Mouse (Mus musculus) embryonic facial prominence, embryonic 15.5 days (tissue): ENCODE measurements around the gene Osbpl2. TPM values are rescaled to one million over a fixed set of nuclear protein-coding genes. Genes with fewer than 3 reads are reported as not detected.
"Not testable (repeated sequence)": the region's sequence is repeated elsewhere in the genome, so short reads cannot be mapped to it uniquely, and the experiment has no call there.

Experiments used
- ATAC-seq: fragments of 200-750 bp; cut with Nextera tagmentation; 2 replicates; pipeline ENCODE4 v1.8.0; 2017; ENCODE audit warnings: low read depth, moderate TSS enrichment; ENCODE audit not compliant: insufficient number of reproducible peaks, low FRiP score, low TSS enrichment
- H3K27ac ChIP-seq: fragments of 300-500 bp; sonication (generic); replicated peaks from 2 replicates; pipeline ENCODE4 v1.5.1; 2015; ENCODE audit warnings: mild to moderate bottlenecking, inconsistent platforms
- H3K27me3 ChIP-seq: fragments of 300-500 bp; sonication (generic); 2 replicates; pipeline ENCODE4 v1.6.1; 2015; ENCODE audit warnings: inconsistent platforms
- H3K36me3 ChIP-seq: fragments of 300-500 bp; sonication (generic); 2 replicates; pipeline ENCODE4 v1.6.1; 2015; ENCODE audit warnings: mild to moderate bottlenecking, inconsistent platforms
- H3K4me1 ChIP-seq: fragments of 300-500 bp; sonication (generic); 2 replicates; pipeline ENCODE4 v1.6.1; 2015; ENCODE audit warnings: inconsistent platforms
- H3K4me2 ChIP-seq: fragments of 300-500 bp; sonication (generic); replicated peaks from 2 replicates; pipeline ENCODE4 v1.6.1; 2015; ENCODE audit warnings: mild to moderate bottlenecking, inconsistent platforms
- H3K4me3 ChIP-seq: fragments of 300-500 bp; sonication (generic); replicated peaks from 2 replicates; pipeline ENCODE4 v1.5.1; 2015; ENCODE audit warnings: mild to moderate bottlenecking, inconsistent platforms
- H3K9ac ChIP-seq: fragments of 300-500 bp; sonication (generic); 2 replicates; pipeline ENCODE4 v1.6.1; 2015; ENCODE audit warnings: inconsistent platforms
- H3K9me3 ChIP-seq: fragments of 300-500 bp; sonication (generic); replicated peaks from 2 replicates; pipeline ENCODE4 v1.6.1; 2016; ENCODE audit warnings: inconsistent platforms
- WGBS: fragments of 180-500 bp; shearing (Covaris S2); methylation state at CpG from one replicate; pipeline ENCODE4 v1.1.7; 2015; 5-methylcytosine and 5-hydroxymethylcytosine counted together
- polyA plus RNA-seq: library from polyadenylated mRNA; unstranded; fragments of >200 nt; fragmentation: Nextera tagmentation; extraction: Ambion mirVana; gene quantifications from 2 replicates; pipeline ENCODE4 v1.2.1, GENCODE M21; 2015

The Osbpl2 gene
- polyA plus RNA-seq, 1 experiment from 2014 or later, result 43.0 TPM

- Histone ChIP-seq H3K4me3 (no peak overlapping the region), H3K4me2 (no peak overlapping the region), H3K27ac (no peak overlapping the region), H3K9ac (no peak overlapping the region), H3K36me3 (peaks cover 30% of the 10 kb centered on the region), H3K4me1 (peaks cover 3% of the 10 kb centered on the region; the same call in 1 of the 2 replicates), H3K9me3 (no peaks in the 10 kb centered on the region), H3K27me3 (no peaks in the 10 kb centered on the region)
- no peak for ATAC-seq
- 89% methylated on average over 2 of the region's 2 CpGs for WGBS
These were observed 46.7 kb downstream of the Osbpl2 start for GRCm38 (mm10) chr2:180165855-180166254.

- Histone ChIP-seq H3K4me2 (no peak overlapping the region), H3K4me1 (peaks cover 6% of the 10 kb centered on the region; the same call in 1 of the 2 replicates), H3K9ac (no peak overlapping the region), H3K9me3 (no peaks in the 10 kb centered on the region), H3K36me3 (peaks cover 20% of the 10 kb centered on the region), H3K27ac (no peak overlapping the region), H3K27me3 (no peaks in the 10 kb centered on the region), H3K4me3 (no peak overlapping the region)
- no peak for ATAC-seq
- 86% methylated on average over 2 of the region's 2 CpGs for WGBS
These were observed 47.8 kb downstream of the Osbpl2 start for GRCm38 (mm10) chr2:180166869-180167268.

GRCm38 (mm10) chr2:180170151-180170805 is 51.2 kb downstream of the Osbpl2 start:
- no peaks in the 10 kb centered on the region for H3K9me3 ChIP-seq
- H3K27ac ChIP-seq, result no peak overlapping the region; the same call in 1 of the 2 replicates
- H3K27me3 ChIP-seq, result no peaks in the 10 kb centered on the region
- H3K4me1 ChIP-seq, result peaks cover 25% of the 10 kb centered on the region
- ATAC-seq, result no peak
- H3K4me3 ChIP-seq, result no peak overlapping the region
- no peak overlapping the region for H3K4me2 ChIP-seq
- WGBS, result 78% methylated on average over 11 of the region's 11 CpGs
- H3K36me3 ChIP-seq, result peaks cover 20% of the 10 kb centered on the region
- no peak overlapping the region for H3K9ac ChIP-seq

- ATAC-seq, result peak; percentile 99
- peaks cover 26% of the 10 kb centered on the region for H3K36me3 ChIP-seq
- WGBS, result 4% methylated on average over 41 of the region's 41 CpGs
These were observed 51.9 kb downstream of the Osbpl2 start, which contains the start of gene Adrm1 for GRCm38 (mm10) chr2:180170806-180171521. TSS of gene Adrm1 (plus strand) at chr2:180171485.

GRCm38 (mm10) chr2:180171522-180172070 is 52.5 kb downstream of the Osbpl2 start:
- peak overlapping the region; percentile 97 for H3K9ac ChIP-seq
- H3K4me1 ChIP-seq, result peaks cover 25% of the 10 kb centered on the region
- peak overlapping the region; percentile 99 for H3K4me3 ChIP-seq
- WGBS, result under 1% methylated on average over 79 of the region's 80 CpGs
- H3K27ac ChIP-seq, result peak overlapping the region; percentile 92
- no peaks in the 10 kb centered on the region for H3K9me3 ChIP-seq
- peak; percentile 65 for ATAC-seq
- H3K36me3 ChIP-seq, result peaks cover 32% of the 10 kb centered on the region
- peak overlapping the region; percentile 85 for H3K4me2 ChIP-seq
- no peaks in the 10 kb centered on the region for H3K27me3 ChIP-seq

More at GRCm38 (mm10) chr2:180170806-180171521, 51.9 kb downstream of the Osbpl2 start, which contains the start of gene Adrm1:
- Histone ChIP-seq H3K9ac (peak within 1 kb of the TSS; percentile 97), H3K27ac (peak within 1 kb of the TSS; percentile 92), H3K27me3 (no peaks in the 10 kb centered on the region), H3K4me3 (peak within 1 kb of the TSS; percentile 99), H3K4me2 (peak within 1 kb of the TSS; percentile 85), H3K4me1 (peaks cover 25% of the 10 kb centered on the region), H3K9me3 (no peaks in the 10 kb centered on the region)

- Histone ChIP-seq H3K36me3 (peaks cover 37% of the 10 kb centered on the region), H3K9me3 (no peaks in the 10 kb centered on the region), H3K9ac (peak overlapping the region; percentile 97), H3K27me3 (no peaks in the 10 kb centered on the region), H3K4me2 (peak overlapping the region; percentile 85), H3K4me1 (peaks cover 25% of the 10 kb centered on the region), H3K27ac (no peak overlapping the region), H3K4me3 (peak overlapping the region; percentile 99)
- WGBS, result 3% methylated on average over 8 of the region's 9 CpGs
- no peak for ATAC-seq
These were observed 53.0 kb downstream of the Osbpl2 start for GRCm38 (mm10) chr2:180172152-180172551.

- peak overlapping the region; percentile 99 for H3K4me3 ChIP-seq
- H3K9ac ChIP-seq, result 0 out of 2 replicates have a peak overlapping the region, but pooled peaks have one; percentile 97
- peaks cover 25% of the 10 kb centered on the region for H3K4me1 ChIP-seq
- no peaks in the 10 kb centered on the region for H3K27me3 ChIP-seq
- ATAC-seq, result no peak
- H3K27ac ChIP-seq, result no peak overlapping the region
- no peaks in the 10 kb centered on the region for H3K9me3 ChIP-seq
- H3K4me2 ChIP-seq, result peak overlapping the region; percentile 85
- WGBS, result 67% methylated on average over 4 of the region's 4 CpGs
- H3K36me3 ChIP-seq, result peaks cover 47% of the 10 kb centered on the region
These were observed 54.1 kb downstream of the Osbpl2 start for GRCm38 (mm10) chr2:180173163-180173562.

- H3K27me3 ChIP-seq, H3K27ac ChIP-seq, H3K9me3 ChIP-seq, ATAC-seq, H3K9ac ChIP-seq: not testable (repeated sequence)
- Histone ChIP-seq H3K36me3 (peaks cover 53% of the 10 kb centered on the region), H3K4me3 (peak overlapping the region; percentile 99; the same call in 1 of the 2 replicates), H3K4me2 (peak overlapping the region; percentile 85; the same call in 1 of the 2 replicates), H3K4me1 (peaks cover 25% of the 10 kb centered on the region)
- 89% methylated on average over 8 of the region's 8 CpGs for WGBS
These were observed 54.6 kb downstream of the Osbpl2 start for GRCm38 (mm10) chr2:180173711-180174110.

- Histone ChIP-seq H3K4me2 (no peak overlapping the region), H3K27ac (no peak overlapping the region), H3K9me3 (no peaks in the 10 kb centered on the region), H3K27me3 (no peaks in the 10 kb centered on the region), H3K9ac (no peak overlapping the region), H3K4me1 (peaks cover 25% of the 10 kb centered on the region), H3K4me3 (no peak overlapping the region), H3K36me3 (peaks cover 57% of the 10 kb centered on the region)
- WGBS, result 90% methylated on average over 5 of the region's 5 CpGs
- ATAC-seq, result no peak
These were observed 55.0 kb downstream of the Osbpl2 start for GRCm38 (mm10) chr2:180174121-180174520.

GRCm38 (mm10) chr2:180175725-180176124 is 56.6 kb downstream of the Osbpl2 start:
- WGBS, result 87% methylated on average over 7 of the region's 7 CpGs
- ATAC-seq, result no peak
- no peak overlapping the region for H3K4me2 ChIP-seq
- H3K27ac ChIP-seq, result no peak overlapping the region
- H3K9me3 ChIP-seq, result no peaks in the 10 kb centered on the region
- peaks cover 63% of the 10 kb centered on the region for H3K36me3 ChIP-seq
- H3K4me1 ChIP-seq, result peaks cover 23% of the 10 kb centered on the region
- no peaks in the 10 kb centered on the region for H3K27me3 ChIP-seq
- H3K4me3 ChIP-seq, result no peak overlapping the region
- no peak overlapping the region for H3K9ac ChIP-seq

- ATAC-seq, result no peak
- Histone ChIP-seq H3K27me3 (no peaks in the 10 kb centered on the region), H3K36me3 (peaks cover 48% of the 10 kb centered on the region), H3K27ac (no peak overlapping the region), H3K9ac (no peak overlapping the region), H3K9me3 (no peaks in the 10 kb centered on the region), H3K4me1 (no peaks in the 10 kb centered on the region), H3K4me2 (no peak overlapping the region), H3K4me3 (no peak overlapping the region)
- WGBS, result 78% methylated on average over 9 of the region's 9 CpGs
These were observed 62.4 kb downstream of the Osbpl2 start for GRCm38 (mm10) chr2:180181542-180181941.
